Mouse (Mus musculus): ENCODE data around the gene Robo4.

DNA sequence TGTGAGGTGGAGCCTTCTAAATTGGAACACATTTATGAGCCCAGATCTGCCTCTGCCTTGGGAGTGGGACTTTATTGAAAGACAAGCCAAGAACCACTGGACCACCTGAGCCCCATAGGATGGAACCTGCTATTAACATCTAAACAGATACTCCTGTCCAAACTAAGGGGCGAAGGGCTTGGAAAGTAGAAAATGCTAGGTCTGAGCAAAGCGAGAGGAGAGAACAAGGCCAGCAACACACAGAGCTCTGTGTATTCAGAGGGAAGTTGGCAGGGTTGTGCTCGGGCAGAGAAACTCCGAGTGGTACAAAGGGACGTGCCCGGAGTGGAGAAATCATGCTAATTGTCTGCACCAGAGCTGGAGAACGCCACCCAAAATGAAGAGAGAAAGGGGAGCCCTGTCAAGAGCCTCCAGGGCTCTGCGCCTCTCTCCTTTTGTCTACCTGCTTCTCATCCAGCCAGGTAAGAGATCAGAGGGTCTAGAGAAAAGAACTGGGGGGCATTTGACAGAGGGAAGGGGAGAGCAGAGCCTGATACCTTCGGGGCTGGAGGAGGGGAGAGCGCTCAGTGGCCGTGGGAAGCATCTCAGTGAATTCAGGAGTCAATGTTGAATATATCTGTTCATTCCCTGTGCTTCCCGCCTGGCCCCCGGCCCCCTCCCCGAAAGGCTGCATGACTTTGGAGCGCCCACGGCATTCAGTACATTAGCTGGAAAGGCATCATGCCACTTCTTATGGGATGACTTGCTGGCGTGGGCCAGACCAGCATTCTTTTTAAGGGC is 34.2 kb upstream of the Robo4 start, which contains the start of gene Hepacam:
- TF ChIP-seq HCFC1 (IDR thresholded peaks at IDR 0.05; ENCODE audit: low read depth, low read length) = no peak
- TF ChIP-seq ELF1 (IDR thresholded peaks at IDR 0.05; ENCODE audit: low read depth, low read length) = no peak
- no peak for TF ChIP-seq POLR2A (IDR thresholded peaks at IDR 0.05; ENCODE audit: low read depth, low read length)
- no peak for TF ChIP-seq EP300 (IDR thresholded peaks at IDR 0.05; ENCODE audit: low read length)
- TF ChIP-seq CTCF (conservative IDR thresholded peaks at IDR 0.05 in 1 of 2, IDR thresholded peaks at IDR 0.05 in 1 of 2; ENCODE audit: low read depth in 2 of 2, low read length in 2 of 2) = no peak
- TF ChIP-seq POLR2AphosphoS2 (IDR thresholded peaks at IDR 0.05; ENCODE audit: low read depth, low read length) = no peak
- no peak for TF ChIP-seq NELFE (IDR thresholded peaks at IDR 0.05; ENCODE audit: low read depth, low read length)
- no peak for TF ChIP-seq SIN3A (IDR thresholded peaks at IDR 0.05; ENCODE audit: low read length)
- TF ChIP-seq ZC3H11A (IDR thresholded peaks at IDR 0.05; ENCODE audit: low read depth, low read length) = no peak
- TF ChIP-seq MAFK (IDR thresholded peaks at IDR 0.05; ENCODE audit: insufficient replicate concordance, low read length) = no peak

All from CH12.LX (cell line).